Mouse (Mus musculus) adrenal gland (tissue): ENCODE results near the gene Rassf3.

Source experiments
- intact Hi-C: fragments of 180-260 bp; cut with DNase I; formaldehyde crosslinking; loops from one replicate; pipeline ENCODE4 v1.15.1; 2025

Gene Rassf3

GRCm38 (mm10) chr10:121370777-121371176 is 105.4 kb downstream of the Rassf3 start:
- intact Hi-C loops = no loop called here

GRCm38 (mm10) chr10:121368783-121369465 is 107.2 kb downstream of the Rassf3 start:
- intact Hi-C loops = no loop called here

GRCm38 (mm10) chr10:121367780-121368179 is 108.4 kb downstream of the Rassf3 start:
- intact Hi-C loops = no loop called here

- intact Hi-C loops = no loop called here
Measured at GRCm38 (mm10) chr10:121367271-121367670, 108.9 kb downstream of the Rassf3 start.

- intact Hi-C loops = no loop called here
Measured at GRCm38 (mm10) chr10:121365781-121366272, 110.3 kb downstream of the Rassf3 start.

GRCm38 (mm10) chr10:121364801-121365564 is 111.2 kb downstream of the Rassf3 start, which contains the start of gene Gns:
Gene Gns, plus strand, starts transcription at chr10:121365090.
- intact Hi-C loops = no loop called here

GRCm38 (mm10) chr10:121364306-121364705 is 111.8 kb downstream of the Rassf3 start:
- intact Hi-C loops = no loop called here

- intact Hi-C loops = no loop called here
Measured at GRCm38 (mm10) chr10:121363201-121363600, 112.9 kb downstream of the Rassf3 start.

GRCm38 (mm10) chr10:121360358-121360757 is 115.8 kb downstream of the Rassf3 start:
- intact Hi-C loops = no loop called here
